25 mouse cellular contexts compared by ENCODE assay signal in genomic region chr17:47378133-47378532, GRCm38 (mm10). TPM values are rescaled to one million over a fixed set of nuclear protein-coding genes. Genes with fewer than 3 reads are reported as not detected.
DNase-seq lines count a peak whose midpoint lies in the region; ATAC-seq and TF ChIP-seq lines count a peak whose summit lies in the region.
"Had no signal": no experiment of that assay in that cellular context is flagged by ENCODE, and none has a peak within 500 bp of the region (broad histone marks: within the 10 kb centered on the region; RNA-seq: fewer than 3 reads in every experiment).

No protein-coding gene starts in this region.

- H3K27me3 ChIP-seq in intestine, postnatal 0 days (replicated peaks; ENCODE audit: control insufficient read depth, insufficient read depth, low read length) = no peaks in the 10 kb centered on the region
- H3K27me3 ChIP-seq in intestine, embryonic 16.5 days (replicated peaks; ENCODE audit: control insufficient read depth, insufficient read depth, low read length) = no peaks in the 10 kb centered on the region
- no peaks in the 10 kb centered on the region for H3K27me3 ChIP-seq in liver, embryonic 14.5 days (ENCODE audit: control insufficient read depth, insufficient read depth, low read length)
- no peaks in the 10 kb centered on the region for H3K27me3 ChIP-seq in liver, embryonic 11.5 days (replicated peaks; ENCODE audit: control insufficient read depth, insufficient read depth, low read length)
- no peaks in the 10 kb centered on the region for H3K27me3 ChIP-seq in ES-Bruce4 (ENCODE audit: control insufficient read depth, insufficient read depth, low read length, poor library complexity, severe bottlenecking)
- H3K27me3 ChIP-seq: embryonic facial prominence, embryonic 13.5 days; forebrain, embryonic 13.5 days; hindbrain, embryonic 13.5 days had no signal

- no peak for TF ChIP-seq EP300 in liver, embryonic 14.5 days (IDR thresholded peaks at IDR 0.05; ENCODE audit: low read depth)
- no peak for TF ChIP-seq EP300 in ES-Bruce4 (IDR thresholded peaks at IDR 0.05; ENCODE audit: insufficient read depth, low read depth, low read length)

- 0 out of 2 replicates have a peak, but pooled peaks have one; percentile 13 for TF ChIP-seq CTCF in intestine, postnatal 0 days (IDR thresholded peaks at IDR 0.05; ENCODE audit: low read depth)
- TF ChIP-seq CTCF in liver, embryonic 14.5 days (IDR thresholded peaks at IDR 0.05; ENCODE audit: low read depth) = peak; percentile 40
- peak; percentile 50 for TF ChIP-seq CTCF in ES-Bruce4 (IDR thresholded peaks at IDR 0.05; ENCODE audit: low read depth, low read length)

- no peak overlapping the region for H3K27ac ChIP-seq in intestine, postnatal 0 days (ENCODE audit: low read depth, low read length)
- H3K27ac ChIP-seq in intestine, embryonic 16.5 days (ENCODE audit: low read length) = no peak overlapping the region
- H3K27ac ChIP-seq in liver, embryonic 14.5 days = no peak overlapping the region
- no peak overlapping the region for H3K27ac ChIP-seq in liver, embryonic 11.5 days (ENCODE audit: low read depth, low read length)
- H3K27ac ChIP-seq in ES-Bruce4 (ENCODE audit: insufficient read depth, low read length) = no peak overlapping the region
- H3K27ac ChIP-seq: embryonic facial prominence, embryonic 13.5 days; forebrain, embryonic 13.5 days; heart, embryonic 10.5 days; hindbrain, embryonic 13.5 days; hindbrain, postnatal 0 days had no signal

- H3K9me3 ChIP-seq in intestine, postnatal 0 days (ENCODE audit: control insufficient read depth) = no peaks in the 10 kb centered on the region
- H3K9me3 ChIP-seq in intestine, embryonic 16.5 days (ENCODE audit: control insufficient read depth, low read length) = no peaks in the 10 kb centered on the region
- no peaks in the 10 kb centered on the region for H3K9me3 ChIP-seq in liver, embryonic 14.5 days (ENCODE audit: control insufficient read depth, low read length)
- no peaks in the 10 kb centered on the region for H3K9me3 ChIP-seq in liver, embryonic 11.5 days (ENCODE audit: control insufficient read depth, low read length)
- no peaks in the 10 kb centered on the region for H3K9me3 ChIP-seq in ES-Bruce4 (replicated peaks; ENCODE audit: control insufficient read depth, insufficient read depth, low read length, poor library complexity, severe bottlenecking)
- H3K9me3 ChIP-seq: embryonic facial prominence, embryonic 13.5 days; forebrain, embryonic 13.5 days; G1E; heart, embryonic 10.5 days; hindbrain, embryonic 13.5 days had no signal

- ATAC-seq in intestine, postnatal 0 days = no peak
- ATAC-seq in intestine, embryonic 16.5 days = no peak
- no peak for ATAC-seq in liver, embryonic 14.5 days (ENCODE audit: insufficient read depth)
- no peak for ATAC-seq in liver, embryonic 11.5 days (replicated peaks; ENCODE audit: low FRiP score)
- no peak for ATAC-seq in megakaryocyte-erythroid progenitor cell, adult 5-6 weeks (replicated peaks; ENCODE audit: low FRiP score, low TSS enrichment, poor library complexity, severe bottlenecking)
- ATAC-seq: forebrain, embryonic 13.5 days had no signal

- peaks cover 64% of the 10 kb centered on the region for H3K36me3 ChIP-seq in intestine, postnatal 0 days (ENCODE audit: control insufficient read depth, insufficient read depth)
- H3K36me3 ChIP-seq in intestine, embryonic 16.5 days (ENCODE audit: control insufficient read depth, insufficient read depth, low read length) = peaks cover 8% of the 10 kb centered on the region; the same call in 1 of the 2 replicates
- H3K36me3 ChIP-seq in liver, embryonic 14.5 days (replicated peaks; ENCODE audit: control insufficient read depth, insufficient read depth, low read depth) = peaks cover 18% of the 10 kb centered on the region
- peaks cover 33% of the 10 kb centered on the region for H3K36me3 ChIP-seq in liver, embryonic 11.5 days (ENCODE audit: control insufficient read depth, insufficient read depth, low read length)
- peaks cover 24% of the 10 kb centered on the region for H3K36me3 ChIP-seq in ES-Bruce4 (ENCODE audit: control insufficient read depth, insufficient read depth, low read length, poor library complexity, severe bottlenecking)

- no peak overlapping the region for H3K4me3 ChIP-seq in intestine, postnatal 0 days (ENCODE audit: low read depth, low read length)
- no peak overlapping the region for H3K4me3 ChIP-seq in intestine, embryonic 16.5 days (ENCODE audit: low read length)
- no peak overlapping the region for H3K4me3 ChIP-seq in liver, embryonic 14.5 days (ENCODE audit: insufficient read depth in 1 of 2, low read depth in 2 of 2, low read length in 2 of 2)
- no peak overlapping the region for H3K4me3 ChIP-seq in liver, embryonic 11.5 days (ENCODE audit: low read depth, low read length)
- H3K4me3 ChIP-seq in ES-Bruce4 (ENCODE audit: low read depth, low read length) = no peak overlapping the region
- H3K4me3 ChIP-seq: embryonic facial prominence, embryonic 13.5 days; forebrain, embryonic 13.5 days; heart, embryonic 10.5 days; hindbrain, embryonic 13.5 days had no signal

- WGBS in intestine, postnatal 0 days = 80% methylated on average over 15 of the region's 15 CpGs
- WGBS in intestine, embryonic 16.5 days = 84% methylated on average over 15 of the region's 15 CpGs
- 80% methylated on average over 15 of the region's 15 CpGs for WGBS in liver, embryonic 14.5 days (ENCODE audit: insufficient replicate concordance)
- WGBS in liver, embryonic 11.5 days = 89% methylated on average over 15 of the region's 15 CpGs

- no peak for DNase-seq in liver, embryonic 14.5 days (ENCODE audit: low read depth in 3 of 3, low spot score in 3 of 3)
- DNase-seq in liver, embryonic 11.5 days (ENCODE audit: low spot score) = no peak
- peak; percentile 69 for DNase-seq in ZHBTc4 (ENCODE audit: low read depth, low spot score)
- DNase-seq in frontal cortex, postnatal 14 days (ENCODE audit: low spot score in 2 of 2) = no peak
- DNase-seq: adrenal gland, adult 2 months; adrenal gland, postnatal 25 days; cerebellum, adult 18-20 months; cerebellum, adult 9-11 months; cerebellum, postnatal 36 days; heart, adult 18-20 months; heart, postnatal 10 days; heart, postnatal 4 days had no signal

- no peak for TF ChIP-seq POLR2A in ES-Bruce4 (IDR thresholded peaks at IDR 0.05; ENCODE audit: insufficient read depth, low read length)

- no peak overlapping the region for H3K4me2 ChIP-seq in intestine, postnatal 0 days (replicated peaks; ENCODE audit: low read depth)
- H3K4me2 ChIP-seq in intestine, embryonic 16.5 days (ENCODE audit: low read depth, low read length) = no peak overlapping the region
- H3K4me2 ChIP-seq in liver, embryonic 14.5 days (ENCODE audit: low read depth) = no peak overlapping the region
- H3K4me2 ChIP-seq in liver, embryonic 11.5 days = no peak overlapping the region
- H3K4me2 ChIP-seq: embryonic facial prominence, embryonic 13.5 days; forebrain, embryonic 13.5 days; hindbrain, embryonic 13.5 days had no signal

- H3K9ac ChIP-seq in intestine, postnatal 0 days (ENCODE audit: low read depth, low read length) = no peak overlapping the region
- no peak overlapping the region for H3K9ac ChIP-seq in intestine, embryonic 16.5 days (ENCODE audit: low read depth, low read length)
- no peak overlapping the region for H3K9ac ChIP-seq in liver, embryonic 14.5 days (replicated peaks)
- H3K9ac ChIP-seq in liver, embryonic 11.5 days (ENCODE audit: low read depth, low read length) = no peak overlapping the region
- no peak overlapping the region for H3K9ac ChIP-seq in ES-Bruce4 (ENCODE audit: low read depth, poor library complexity, severe bottlenecking)
- H3K9ac ChIP-seq: embryonic facial prominence, embryonic 13.5 days; forebrain, embryonic 13.5 days; hindbrain, embryonic 13.5 days had no signal

- H3K4me1 ChIP-seq in intestine, postnatal 0 days (replicated peaks; ENCODE audit: control insufficient read depth, insufficient read depth, low read length) = no peaks in the 10 kb centered on the region
- H3K4me1 ChIP-seq in intestine, embryonic 16.5 days (ENCODE audit: control insufficient read depth, insufficient read depth, low read length) = no peaks in the 10 kb centered on the region
- no peaks in the 10 kb centered on the region for H3K4me1 ChIP-seq in liver, embryonic 14.5 days (replicated peaks; ENCODE audit: control insufficient read depth in 2 of 2, insufficient read depth in 2 of 2, low read length in 1 of 2)
- no peaks in the 10 kb centered on the region; the same call in 1 of the 2 replicates for H3K4me1 ChIP-seq in liver, embryonic 11.5 days (replicated peaks; ENCODE audit: control insufficient read depth, insufficient read depth, low read length)
- no peaks in the 10 kb centered on the region for H3K4me1 ChIP-seq in ES-Bruce4 (ENCODE audit: control insufficient read depth, insufficient read depth, low read length)
- H3K4me1 ChIP-seq: embryonic facial prominence, embryonic 13.5 days; heart, embryonic 10.5 days; hindbrain, embryonic 13.5 days had no signal

RNA-seq across cellular contexts. Expression of gene Guca1b, which starts 7.1 kb away (rescaled TPM):
- polyA plus RNA-seq in intestine, postnatal 0 days (2015; fragmentation: Nextera tagmentation; extraction: Ambion mirVana) = 0.13 and 0.17 TPM in 2 replicates
- 0.66 TPM in 2 replicates for polyA plus RNA-seq in intestine, embryonic 16.5 days (2015; fragmentation: Nextera tagmentation; extraction: Ambion mirVana)
- 0.41 and 0.44 TPM in 2 replicates for polyA plus RNA-seq in liver, embryonic 14.5 days (2012; rRNA removed)
- 0.14 and 0.18 TPM in 2 replicates for polyA plus RNA-seq in liver, embryonic 14.5 days (2014; fragmentation: Nextera tagmentation; extraction: Ambion mirVana)
- polyA plus RNA-seq in liver, embryonic 11.5 days (2014; fragmentation: Nextera tagmentation; extraction: Ambion mirVana) = 0.43 and 0.60 TPM in 2 replicates
- polyA plus RNA-seq in ES-Bruce4 (2011; ENCODE audit: insufficient read depth, insufficient read length, low read depth, missing spikeins) = 0.91 and 1.1 TPM in 2 replicates
- total RNA-seq in megakaryocyte-erythroid progenitor cell, adult 5-6 weeks (2014; fragmentation: Nextera tagmentation) = 0.54 and 2.8 TPM in 2 replicates
- total RNA-seq in megakaryocyte-erythroid progenitor cell, adult 5-6 weeks (2017) = 0.15 and 3.8 TPM in 2 replicates
- total RNA-seq: G1E; hindbrain, postnatal 0 days had no signal
- polyA plus RNA-seq: G1E had no signal

RNA-seq across cellular contexts. Expression of gene Mrps10, which starts 9.4 kb away (rescaled TPM):
- polyA plus RNA-seq in intestine, postnatal 0 days (2015; fragmentation: Nextera tagmentation; extraction: Ambion mirVana) = 46.8 and 49.6 TPM in 2 replicates
- 72.0 and 80.0 TPM in 2 replicates for polyA plus RNA-seq in intestine, embryonic 16.5 days (2015; fragmentation: Nextera tagmentation; extraction: Ambion mirVana)
- 15.7 and 20.7 TPM in 2 replicates for polyA plus RNA-seq in liver, embryonic 14.5 days (2012; rRNA removed)
- polyA plus RNA-seq in liver, embryonic 14.5 days (2014; fragmentation: Nextera tagmentation; extraction: Ambion mirVana) = 46.5 and 47.5 TPM in 2 replicates
- polyA plus RNA-seq in liver, embryonic 11.5 days (2014; fragmentation: Nextera tagmentation; extraction: Ambion mirVana) = 105 and 114 TPM in 2 replicates
- polyA plus RNA-seq in ES-Bruce4 (2011; ENCODE audit: insufficient read depth, insufficient read length, low read depth, missing spikeins) = 71.3 and 83.6 TPM in 2 replicates
- 62.0 and 75.8 TPM in 2 replicates for total RNA-seq in megakaryocyte-erythroid progenitor cell, adult 5-6 weeks (2014; fragmentation: Nextera tagmentation)
- 61.6 and 90.5 TPM in 2 replicates for total RNA-seq in megakaryocyte-erythroid progenitor cell, adult 5-6 weeks (2017)

RNA-seq across cellular contexts. Expression of gene Guca1a, which starts 22.3 kb away (rescaled TPM):
- 2.7 and 3.3 TPM in 2 replicates for polyA plus RNA-seq in intestine, postnatal 0 days (2015; fragmentation: Nextera tagmentation; extraction: Ambion mirVana)
- 2.3 and 2.4 TPM in 2 replicates for polyA plus RNA-seq in intestine, embryonic 16.5 days (2015; fragmentation: Nextera tagmentation; extraction: Ambion mirVana)
- 0.63 and 0.69 TPM in 2 replicates for polyA plus RNA-seq in liver, embryonic 14.5 days (2012; rRNA removed)
- polyA plus RNA-seq in liver, embryonic 14.5 days (2014; fragmentation: Nextera tagmentation; extraction: Ambion mirVana) = 1.0 and 1.1 TPM in 2 replicates
- 1.0 and 1.6 TPM in 2 replicates for polyA plus RNA-seq in liver, embryonic 11.5 days (2014; fragmentation: Nextera tagmentation; extraction: Ambion mirVana)
- 4.1 and 4.7 TPM in 2 replicates for polyA plus RNA-seq in ES-Bruce4 (2011; ENCODE audit: insufficient read depth, insufficient read length, low read depth, missing spikeins)
- total RNA-seq in megakaryocyte-erythroid progenitor cell, adult 5-6 weeks (2014; fragmentation: Nextera tagmentation) = not detected in 2 replicates
- not detected in 2 replicates for total RNA-seq in megakaryocyte-erythroid progenitor cell, adult 5-6 weeks (2017)
- total RNA-seq: G1E had no signal

RNA-seq across cellular contexts. Expression of gene AI661453, which starts 58.3 kb away (rescaled TPM):
- 6.1 and 7.7 TPM in 2 replicates for polyA plus RNA-seq in intestine, postnatal 0 days (2015; fragmentation: Nextera tagmentation; extraction: Ambion mirVana)
- polyA plus RNA-seq in intestine, embryonic 16.5 days (2015; fragmentation: Nextera tagmentation; extraction: Ambion mirVana) = 3.7 and 4.6 TPM in 2 replicates
- polyA plus RNA-seq in liver, embryonic 14.5 days (2012; rRNA removed) = 0.44 and 0.56 TPM in 2 replicates
- 0.42 and 0.56 TPM in 2 replicates for polyA plus RNA-seq in liver, embryonic 14.5 days (2014; fragmentation: Nextera tagmentation; extraction: Ambion mirVana)
- polyA plus RNA-seq in liver, embryonic 11.5 days (2014; fragmentation: Nextera tagmentation; extraction: Ambion mirVana) = 0.22 and 0.23 TPM in 2 replicates
- polyA plus RNA-seq in ES-Bruce4 (2011; ENCODE audit: insufficient read depth, insufficient read length, low read depth, missing spikeins) = 37.6 and 39.2 TPM in 2 replicates
- 0.67 and 1.1 TPM in 2 replicates for total RNA-seq in megakaryocyte-erythroid progenitor cell, adult 5-6 weeks (2014; fragmentation: Nextera tagmentation)
- 0.04 TPM in 1 of 2 replicates, not detected in the other for total RNA-seq in megakaryocyte-erythroid progenitor cell, adult 5-6 weeks (2017)

RNA-seq across cellular contexts. Expression of gene 1700001C19Rik, which starts 59.0 kb away (rescaled TPM):
- 0.35 and 0.77 TPM in 2 replicates for polyA plus RNA-seq in intestine, postnatal 0 days (2015; fragmentation: Nextera tagmentation; extraction: Ambion mirVana)
- polyA plus RNA-seq in intestine, embryonic 16.5 days (2015; fragmentation: Nextera tagmentation; extraction: Ambion mirVana) = 0.17 and 0.45 TPM in 2 replicates
- polyA plus RNA-seq in liver, embryonic 14.5 days (2012; rRNA removed) = 0.89 and 0.93 TPM in 2 replicates
- polyA plus RNA-seq in liver, embryonic 14.5 days (2014; fragmentation: Nextera tagmentation; extraction: Ambion mirVana) = 1.1 and 1.2 TPM in 2 replicates
- polyA plus RNA-seq in liver, embryonic 11.5 days (2014; fragmentation: Nextera tagmentation; extraction: Ambion mirVana) = 0.52 and 0.96 TPM in 2 replicates
- 0.75 and 1.3 TPM in 2 replicates for polyA plus RNA-seq in ES-Bruce4 (2011; ENCODE audit: insufficient read depth, insufficient read length, low read depth, missing spikeins)
- total RNA-seq in megakaryocyte-erythroid progenitor cell, adult 5-6 weeks (2014; fragmentation: Nextera tagmentation) = not detected in 2 replicates
- not detected in 2 replicates for total RNA-seq in megakaryocyte-erythroid progenitor cell, adult 5-6 weeks (2017)
- total RNA-seq: adrenal gland, adult 2 months; adrenal gland, postnatal 25 days; G1E; gastrocnemius, adult 8-10 months; gastrocnemius, postnatal 4 days; heart, adult 18-20 months; heart, postnatal 10 days had no signal
- polyA plus RNA-seq: C2C12, G1E had no signal
